Mouse (Mus musculus) frontal cortex, postnatal 10 days (tissue): Measurements from ENCODE around the gene Rps5.
A peak's percentile ranks its signal among the peaks of the same experiment; 100 is the strongest.
"Not testable (repeated sequence)": the region's sequence is repeated elsewhere in the genome, so short reads cannot be mapped to it uniquely, and the experiment has no call there.

ENCODE experiments used
- DNase-seq, 2 experiments: peaks; one replicate each; pipeline ENCODE4 v3.0.0; 2022; ENCODE audit warnings: low spot score in 2 of 2, mixed read lengths in 1 of 2

Rps5 gene

GRCm38 (mm10) chr7:12927693-12928589, 5.9 kb downstream of the Rps5 start:
- DNase-seq = peak; percentile 43 to 49

GRCm38 (mm10) chr7:12933615-12934140, 11.6 kb downstream of the Rps5 start:
- no peak for DNase-seq

- DNase-seq = no peak
Observed at GRCm38 (mm10) chr7:12934808-12935207, 12.7 kb downstream of the Rps5 start.

GRCm38 (mm10) chr7:12937254-12937803, 15.2 kb downstream of the Rps5 start:
- not testable (repeated sequence) for DNase-seq

- DNase-seq = no peak
Observed at GRCm38 (mm10) chr7:12940599-12940998, 18.5 kb downstream of the Rps5 start.

GRCm38 (mm10) chr7:12943488-12943887, 21.4 kb downstream of the Rps5 start:
- DNase-seq = no peak

DNA sequence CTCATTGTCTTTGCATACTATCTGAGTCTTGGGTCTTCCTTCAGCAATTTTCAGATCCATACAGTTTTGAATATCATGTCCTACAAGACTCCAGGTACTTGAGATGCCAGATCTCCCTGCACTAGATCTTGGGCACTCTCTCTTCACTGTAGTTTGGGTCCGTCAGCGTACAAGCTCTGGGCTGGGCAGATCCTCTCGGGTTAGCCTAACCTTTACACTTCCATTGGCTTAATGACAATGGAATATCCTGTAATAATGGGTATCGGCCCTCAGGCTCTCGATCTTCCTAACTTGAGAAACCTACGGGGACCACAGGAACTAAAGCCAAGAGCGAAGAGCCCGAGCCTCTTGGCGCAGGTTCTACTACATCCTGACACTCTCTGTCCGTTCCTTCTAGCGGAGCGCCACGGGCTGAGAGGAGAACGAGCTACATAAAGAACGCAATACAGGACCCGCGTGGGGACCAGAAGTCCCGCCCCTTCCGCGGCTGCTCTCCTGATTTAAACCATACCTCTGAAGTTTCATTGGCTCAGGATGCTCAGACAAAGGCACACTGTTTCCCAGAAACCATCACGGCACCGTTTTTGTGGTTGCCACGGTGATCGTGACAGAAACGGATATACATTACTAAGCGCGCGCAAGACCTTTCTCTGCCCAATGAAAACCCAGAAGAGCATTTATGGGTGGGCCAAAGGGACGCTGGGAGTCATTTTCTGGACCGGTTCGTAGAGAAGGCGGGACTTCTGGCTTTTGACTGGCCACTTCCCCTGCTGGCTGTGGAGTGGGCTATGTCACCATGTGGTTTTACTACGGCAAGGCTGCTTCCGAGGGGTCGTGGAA, 27.2 kb downstream of the Rps5 start:
- peak; percentile 93 to 94 for DNase-seq

- no peak for DNase-seq
Observed at GRCm38 (mm10) chr7:12949872-12950229, 27.8 kb downstream of the Rps5 start.

GRCm38 (mm10) chr7:12954896-12955295, 32.8 kb downstream of the Rps5 start:
- DNase-seq = no peak

- no peak for DNase-seq
Observed at GRCm38 (mm10) chr7:12957511-12957910, 35.4 kb downstream of the Rps5 start.

DNA sequence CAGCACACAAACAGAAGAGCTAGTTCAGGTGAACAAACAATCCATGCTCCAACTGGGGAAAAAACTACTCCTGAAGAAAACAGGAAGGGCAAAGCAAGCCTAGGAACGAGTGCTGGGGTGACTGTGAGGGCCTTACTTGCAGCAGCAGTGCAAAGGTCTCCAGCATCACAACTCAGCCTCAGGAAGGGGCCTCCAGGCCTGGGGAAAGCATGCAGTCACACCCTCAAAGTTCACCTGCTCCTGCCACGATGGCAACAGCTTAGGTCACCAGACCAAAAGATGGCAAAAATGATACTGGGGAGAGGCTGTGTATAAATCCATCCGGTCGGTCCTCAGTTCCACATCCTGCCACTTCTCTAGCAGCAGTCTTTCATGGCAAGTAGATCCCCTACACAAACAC, 36.9 kb downstream of the Rps5 start:
- DNase-seq = no peak

DNA sequence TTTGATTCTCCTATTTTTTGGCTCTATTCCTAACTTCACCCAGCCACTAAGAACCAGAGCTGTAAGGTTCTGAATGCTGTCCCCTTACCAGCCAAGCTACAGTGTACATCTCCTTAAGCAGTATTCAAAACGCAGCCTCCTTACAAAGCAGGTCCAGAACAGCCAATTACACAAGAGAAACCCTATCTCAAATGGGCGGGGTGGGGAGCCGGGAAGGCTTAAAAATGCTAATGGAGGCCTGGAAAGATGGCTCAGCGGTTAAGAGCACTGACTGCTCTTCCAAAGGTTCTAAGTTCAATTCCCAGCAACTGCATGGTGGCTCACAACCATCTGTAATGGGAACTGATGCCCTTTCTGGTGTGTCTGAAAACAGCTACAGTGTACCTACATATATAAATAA, 37.6 kb downstream of the Rps5 start:
- DNase-seq = no peak

DNA sequence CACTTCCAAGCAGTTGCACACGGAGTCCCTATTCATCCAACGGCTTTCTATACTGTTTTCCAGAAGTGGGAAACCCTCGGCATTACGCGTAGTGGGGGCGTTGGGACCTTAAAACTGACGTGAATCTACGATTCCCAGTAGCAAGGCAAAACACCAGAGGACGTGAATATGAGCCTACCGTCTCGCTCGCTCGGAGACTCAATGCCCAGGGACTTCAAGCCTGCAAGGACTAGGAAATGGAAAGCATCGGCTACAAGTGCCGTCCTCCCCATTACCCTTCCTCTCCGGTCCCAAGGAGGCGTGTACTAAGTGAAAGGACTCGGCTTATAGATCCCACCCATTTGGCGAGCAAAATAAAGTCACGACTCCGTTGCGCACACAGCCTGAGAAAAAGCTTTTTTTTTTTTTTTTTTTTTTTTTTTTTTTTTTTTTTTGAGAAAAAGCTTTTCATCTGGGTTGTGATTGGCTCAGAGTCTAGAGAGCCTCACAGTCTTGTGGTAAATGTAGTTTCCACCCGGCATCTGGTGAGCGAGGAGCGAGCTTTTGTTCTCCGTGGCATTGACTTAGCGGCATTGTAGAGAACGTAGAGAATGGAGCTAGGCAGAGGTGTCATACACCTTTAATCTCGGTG, 39.5 kb downstream of the Rps5 start:
- DNase-seq = peak; percentile 14 to 50

- DNase-seq = peak; percentile 87 to 90
Observed at GRCm38 (mm10) chr7:12965678-12966091, 43.6 kb downstream of the Rps5 start, which contains the start of gene Zfp324. Gene Zfp324, plus strand, starts transcription at chr7:12965838.

GRCm38 (mm10) chr7:12966104-12966845, 44.2 kb downstream of the Rps5 start:
- DNase-seq = peak; percentile 47 to 57

DNA sequence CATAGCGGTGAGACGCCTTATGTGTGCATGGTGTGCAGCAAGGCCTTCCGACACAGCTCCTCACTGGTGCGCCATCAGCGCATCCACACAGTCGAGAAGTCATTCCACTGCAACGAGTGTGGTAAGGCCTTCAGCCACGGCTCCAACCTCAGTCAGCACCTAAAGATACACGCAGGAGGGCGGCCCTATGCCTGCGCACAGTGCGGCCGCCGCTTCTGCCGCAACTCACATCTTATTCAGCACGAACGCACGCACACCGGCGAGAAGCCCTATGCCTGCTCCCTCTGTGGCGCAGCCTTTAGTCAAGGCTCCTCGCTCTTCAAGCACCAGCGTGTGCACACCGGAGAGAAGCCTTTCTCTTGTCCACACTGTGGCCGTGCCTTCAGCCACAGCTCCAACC, 48.8 kb downstream of the Rps5 start:
- DNase-seq = no peak
